Mouse (Mus musculus): Measurements from ENCODE around the gene Osbpl7. TPM values are rescaled to one million over a fixed set of nuclear protein-coding genes. Genes with fewer than 3 reads are reported as not detected.

Osbpl7 gene
- polyA plus RNA-seq, 1 experiment from 2014 or later, result 4.2 TPM

DNA sequence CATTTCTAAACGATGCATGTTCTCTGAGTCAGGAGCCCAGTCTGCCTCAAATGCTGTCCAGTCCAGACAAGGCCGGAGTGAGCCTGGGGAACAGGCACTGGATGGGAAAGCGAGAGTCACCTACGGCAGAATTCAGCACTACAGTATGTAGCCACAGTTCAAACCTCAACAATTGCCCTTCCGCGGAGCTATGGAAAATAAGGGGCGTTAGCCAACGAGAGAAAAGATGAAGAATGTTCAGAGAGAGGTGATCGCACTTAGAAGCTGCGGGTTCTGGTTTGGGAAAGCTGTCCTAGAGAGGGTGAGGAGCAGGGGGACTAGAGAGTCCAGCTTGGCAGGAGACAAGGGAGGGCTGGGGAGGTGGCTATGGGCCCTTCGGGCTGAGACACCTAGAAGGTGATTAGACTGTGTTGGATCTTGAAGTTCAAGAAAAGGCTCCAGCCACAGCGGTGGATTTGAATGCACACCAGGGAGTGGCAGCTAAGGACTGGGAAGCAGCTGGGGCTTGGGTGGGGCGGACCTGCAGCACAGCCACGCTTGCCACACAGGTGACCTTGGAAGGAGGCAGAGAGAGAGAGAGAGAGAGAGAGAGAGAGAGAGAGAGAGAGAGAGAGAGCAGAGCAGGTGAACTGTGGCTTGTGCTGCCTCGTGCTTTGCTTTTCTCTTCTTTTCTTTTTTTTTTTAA lies 34.5 kb downstream of the Osbpl7 start:
- Histone ChIP-seq H3K9me3 (ENCODE audit: control insufficient read depth, low read length) (no peaks in the 10 kb centered on the region; the same call in 1 of the 2 replicates), H3K4me2 (replicated peaks; ENCODE audit: low read depth, low read length) (no peak overlapping the region), H3K27me3 (ENCODE audit: control insufficient read depth, insufficient read depth, low read length) (no peaks in the 10 kb centered on the region), H3K36me3 (ENCODE audit: control insufficient read depth, insufficient read depth, low read length) (no peaks in the 10 kb centered on the region), H3K9ac (ENCODE audit: low read depth, low read length) (no peak overlapping the region), H3K4me3 (ENCODE audit: low read depth, low read length) (no peak overlapping the region), H3K27ac (ENCODE audit: low read depth, low read length) (no peak overlapping the region), H3K4me1 (replicated peaks; ENCODE audit: control insufficient read depth, insufficient read depth, low read length) (0 out of 2 replicates have a peak, but pooled peaks cover 3% of the 10 kb centered on the region)
- ATAC-seq (ENCODE audit: low FRiP score), result no peak
- no peak for DNase-seq (ENCODE audit: low spot score)
- 87% methylated on average over 15 of the region's 15 CpGs for WGBS

DNA sequence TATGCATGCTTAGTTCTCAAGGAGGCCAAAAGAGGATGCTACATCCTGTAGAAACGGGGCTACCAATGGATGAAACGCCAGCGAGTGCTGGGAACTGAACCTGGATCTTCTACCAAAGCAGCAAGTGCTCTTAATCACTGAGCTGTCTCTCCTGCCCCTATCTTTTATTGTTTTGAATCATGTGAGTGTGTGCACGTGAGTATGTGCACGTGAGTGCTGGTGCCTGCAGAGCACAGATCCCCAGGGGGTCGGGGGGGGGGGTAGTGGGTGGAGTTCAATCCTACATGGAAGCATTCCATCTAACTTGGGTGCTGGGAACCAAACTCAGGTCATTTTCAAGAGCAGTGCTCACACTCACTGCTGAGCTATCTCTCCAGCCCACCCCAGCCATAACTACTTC lies 35.9 kb downstream of the Osbpl7 start:
- H3K36me3 ChIP-seq (ENCODE audit: control insufficient read depth, insufficient read depth, low read length), result no peaks in the 10 kb centered on the region
- no peak for ATAC-seq (ENCODE audit: low FRiP score)
- no peaks in the 10 kb centered on the region; the same call in 1 of the 2 replicates for H3K9me3 ChIP-seq (ENCODE audit: control insufficient read depth, low read length)
- 69% methylated on average over 6 of the region's 6 CpGs for WGBS
- H3K4me3 ChIP-seq (ENCODE audit: low read depth, low read length), result no peak overlapping the region
- H3K4me2 ChIP-seq (replicated peaks; ENCODE audit: low read depth, low read length), result no peak overlapping the region
- H3K4me1 ChIP-seq (replicated peaks; ENCODE audit: control insufficient read depth, insufficient read depth, low read length), result 0 out of 2 replicates have a peak, but pooled peaks cover 3% of the 10 kb centered on the region
- H3K27me3 ChIP-seq (ENCODE audit: control insufficient read depth, insufficient read depth, low read length), result no peaks in the 10 kb centered on the region
- DNase-seq (ENCODE audit: low spot score), result no peak
- no peak overlapping the region for H3K9ac ChIP-seq (ENCODE audit: low read depth, low read length)
- H3K27ac ChIP-seq (ENCODE audit: low read depth, low read length), result no peak overlapping the region

GRCm38 (mm10) chr11:97094600-97094999 lies 44.2 kb downstream of the Osbpl7 start:
- H3K4me3 ChIP-seq (ENCODE audit: low read depth, low read length), result no peak overlapping the region
- H3K36me3 ChIP-seq (ENCODE audit: control insufficient read depth, insufficient read depth, low read length), result no peaks in the 10 kb centered on the region
- no peak for ATAC-seq (ENCODE audit: low FRiP score)
- H3K27me3 ChIP-seq (ENCODE audit: control insufficient read depth, insufficient read depth, low read length), result no peaks in the 10 kb centered on the region; the same call in 1 of the 2 replicates
- no peaks in the 10 kb centered on the region for H3K9me3 ChIP-seq (ENCODE audit: control insufficient read depth, low read length)
- no peaks in the 10 kb centered on the region for H3K4me1 ChIP-seq (replicated peaks; ENCODE audit: control insufficient read depth, insufficient read depth, low read length)
- no peak overlapping the region for H3K4me2 ChIP-seq (replicated peaks; ENCODE audit: low read depth, low read length)
- H3K27ac ChIP-seq (ENCODE audit: low read depth, low read length), result no peak overlapping the region
- H3K9ac ChIP-seq (ENCODE audit: low read depth, low read length), result no peak overlapping the region
- DNase-seq (ENCODE audit: low spot score), result no peak
- WGBS, result 71% methylated on average over 2 of the region's 2 CpGs

DNA sequence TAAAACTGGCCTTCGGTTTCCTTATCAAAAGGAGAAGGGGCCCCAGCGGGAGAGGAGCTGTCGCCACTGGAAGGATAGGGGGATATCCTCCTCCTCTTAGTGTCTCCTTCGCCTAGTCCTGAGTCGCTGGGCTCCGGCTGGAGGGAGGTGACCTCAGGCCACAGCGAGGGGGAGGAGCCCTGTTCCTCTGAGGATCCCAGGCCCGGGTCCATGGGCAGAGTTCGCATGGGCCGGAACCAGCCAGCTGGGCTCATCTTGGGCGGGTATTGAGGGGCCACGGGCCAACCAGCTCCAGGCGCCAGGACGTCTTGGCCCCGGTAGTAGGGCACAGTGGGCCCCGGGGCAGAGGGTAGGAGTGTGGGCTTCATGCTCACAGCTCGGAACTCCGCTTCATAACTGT lies 48.4 kb downstream of the Osbpl7 start:
- no peaks in the 10 kb centered on the region for H3K36me3 ChIP-seq (ENCODE audit: control insufficient read depth, insufficient read depth, low read length)
- no peak overlapping the region for H3K27ac ChIP-seq (ENCODE audit: low read depth, low read length)
- H3K4me1 ChIP-seq (replicated peaks; ENCODE audit: control insufficient read depth, insufficient read depth, low read length), result no peaks in the 10 kb centered on the region
- no peak for ATAC-seq (ENCODE audit: low FRiP score)
- 22% methylated on average over 18 of the region's 18 CpGs for WGBS
- no peak overlapping the region for H3K4me2 ChIP-seq (replicated peaks; ENCODE audit: low read depth, low read length)
- H3K27me3 ChIP-seq (ENCODE audit: control insufficient read depth, insufficient read depth, low read length), result peaks cover 2% of the 10 kb centered on the region; the same call in 1 of the 2 replicates
- no peaks in the 10 kb centered on the region for H3K9me3 ChIP-seq (ENCODE audit: control insufficient read depth, low read length)
- DNase-seq (ENCODE audit: low spot score), result no peak
- no peak overlapping the region for H3K9ac ChIP-seq (ENCODE audit: low read depth, low read length)
- H3K4me3 ChIP-seq (ENCODE audit: low read depth, low read length), result no peak overlapping the region

- Histone ChIP-seq H3K9ac (ENCODE audit: low read depth, low read length) (no peak overlapping the region), H3K4me3 (ENCODE audit: low read depth, low read length) (no peak overlapping the region), H3K4me1 (replicated peaks; ENCODE audit: control insufficient read depth, insufficient read depth, low read length) (no peaks in the 10 kb centered on the region), H3K36me3 (ENCODE audit: control insufficient read depth, insufficient read depth, low read length) (no peaks in the 10 kb centered on the region), H3K27me3 (ENCODE audit: control insufficient read depth, insufficient read depth, low read length) (0 out of 2 replicates have a peak, but pooled peaks cover 2% of the 10 kb centered on the region), H3K4me2 (replicated peaks; ENCODE audit: low read depth, low read length) (no peak overlapping the region), H3K9me3 (ENCODE audit: control insufficient read depth, low read length) (no peaks in the 10 kb centered on the region), H3K27ac (ENCODE audit: low read depth, low read length) (no peak overlapping the region)
- peak; percentile 75 for DNase-seq (ENCODE audit: low spot score)
- ATAC-seq (ENCODE audit: low FRiP score), result no peak
- WGBS, result 22% methylated on average over 9 of the region's 9 CpGs
Measured at GRCm38 (mm10) chr11:97101722-97102121, 51.3 kb downstream of the Osbpl7 start.

DNA sequence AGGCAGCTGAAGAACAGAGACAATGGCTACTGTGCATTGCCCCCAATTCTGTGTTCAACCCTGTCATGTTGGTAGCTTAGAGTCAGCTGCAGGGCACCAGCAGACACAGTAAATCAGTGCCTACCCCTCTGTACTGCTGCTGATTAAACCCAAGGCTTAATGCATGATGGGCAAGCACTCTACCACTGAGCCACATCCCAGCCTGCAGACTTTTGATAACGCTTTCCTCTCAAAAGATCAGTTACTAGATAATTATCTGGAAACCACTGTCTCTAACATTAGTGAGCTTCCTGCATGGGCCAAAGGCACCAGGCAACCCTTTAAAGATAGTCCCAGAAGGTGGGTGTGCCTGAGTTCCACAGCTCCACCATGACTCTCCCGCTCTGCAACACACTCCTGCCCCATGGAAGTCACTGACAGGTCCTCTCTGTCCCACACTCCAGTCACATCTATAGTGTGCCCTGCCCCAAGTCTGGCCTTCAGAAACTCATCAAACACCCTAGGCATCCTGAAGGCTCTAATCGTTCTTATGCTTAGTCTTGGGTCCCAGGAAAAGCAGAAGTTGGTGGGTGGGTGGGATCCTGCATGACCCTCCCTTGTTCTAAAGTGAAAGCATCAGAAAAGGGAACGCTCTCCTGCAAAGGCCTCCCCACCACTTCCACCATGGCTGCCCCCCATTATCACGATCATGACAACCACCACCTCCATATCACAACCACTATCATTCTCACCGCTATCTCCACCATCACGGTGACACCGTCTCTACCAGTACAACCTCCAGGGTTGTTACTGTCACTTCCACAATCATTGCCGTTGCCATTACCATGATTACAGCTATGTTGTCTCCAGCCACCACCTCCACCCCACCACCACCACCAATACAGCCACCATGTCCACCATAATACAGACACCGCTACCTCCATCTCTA lies 53.0 kb downstream of the Osbpl7 start:
- no peak for ATAC-seq (ENCODE audit: low FRiP score)
- 0 out of 2 replicates have a peak, but pooled peaks cover 2% of the 10 kb centered on the region for H3K27me3 ChIP-seq (ENCODE audit: control insufficient read depth, insufficient read depth, low read length)
- 98% methylated on average over 10 of the region's 10 CpGs for WGBS

DNA sequence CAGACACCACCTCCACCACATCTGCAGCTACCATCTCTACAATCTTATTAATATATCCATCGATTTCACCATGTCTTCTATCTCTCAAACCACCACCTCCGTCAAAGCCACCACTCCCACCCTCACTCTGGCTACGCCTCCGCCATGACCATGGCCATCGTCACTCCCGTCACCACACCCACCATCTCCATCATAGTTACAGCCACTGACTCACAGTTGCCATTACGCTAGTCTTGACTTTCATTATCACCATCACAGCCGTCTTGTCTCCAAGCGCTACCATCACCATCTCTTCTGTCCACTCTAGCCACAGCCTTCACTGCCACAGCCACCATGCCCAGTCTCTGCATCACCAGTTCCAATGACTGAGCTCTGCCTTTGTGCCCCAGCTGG lies 53.7 kb downstream of the Osbpl7 start:
- no peak overlapping the region for H3K4me2 ChIP-seq (replicated peaks; ENCODE audit: low read depth, low read length)
- H3K27me3 ChIP-seq (ENCODE audit: control insufficient read depth, insufficient read depth, low read length), result 0 out of 2 replicates have a peak, but pooled peaks cover 2% of the 10 kb centered on the region
- ATAC-seq (ENCODE audit: low FRiP score) (no peak), DNase-seq (ENCODE audit: low spot score) (no peak)
- H3K9ac ChIP-seq (ENCODE audit: low read depth, low read length), result no peak overlapping the region
- H3K4me3 ChIP-seq (ENCODE audit: low read depth, low read length), result no peak overlapping the region
- H3K36me3 ChIP-seq (ENCODE audit: control insufficient read depth, insufficient read depth, low read length), result no peaks in the 10 kb centered on the region
- no peaks in the 10 kb centered on the region for H3K9me3 ChIP-seq (ENCODE audit: control insufficient read depth, low read length)
- H3K4me1 ChIP-seq (replicated peaks; ENCODE audit: control insufficient read depth, insufficient read depth, low read length), result no peaks in the 10 kb centered on the region
- WGBS, result 96% methylated on average over 9 of the region's 9 CpGs
- H3K27ac ChIP-seq (ENCODE audit: low read depth, low read length), result no peak overlapping the region

More for the DNA sequence above, 53.0 kb downstream of the Osbpl7 start:
- H3K9ac ChIP-seq (ENCODE audit: low read depth, low read length), result no peak overlapping the region
- no peak for DNase-seq (ENCODE audit: low spot score)
- H3K27ac ChIP-seq (ENCODE audit: low read depth, low read length), result no peak overlapping the region
- no peaks in the 10 kb centered on the region for H3K9me3 ChIP-seq (ENCODE audit: control insufficient read depth, low read length)
- H3K4me3 ChIP-seq (ENCODE audit: low read depth, low read length), result no peak overlapping the region
- no peaks in the 10 kb centered on the region for H3K36me3 ChIP-seq (ENCODE audit: control insufficient read depth, insufficient read depth, low read length)
- H3K4me2 ChIP-seq (replicated peaks; ENCODE audit: low read depth, low read length), result no peak overlapping the region
- no peaks in the 10 kb centered on the region for H3K4me1 ChIP-seq (replicated peaks; ENCODE audit: control insufficient read depth, insufficient read depth, low read length)

DNA sequence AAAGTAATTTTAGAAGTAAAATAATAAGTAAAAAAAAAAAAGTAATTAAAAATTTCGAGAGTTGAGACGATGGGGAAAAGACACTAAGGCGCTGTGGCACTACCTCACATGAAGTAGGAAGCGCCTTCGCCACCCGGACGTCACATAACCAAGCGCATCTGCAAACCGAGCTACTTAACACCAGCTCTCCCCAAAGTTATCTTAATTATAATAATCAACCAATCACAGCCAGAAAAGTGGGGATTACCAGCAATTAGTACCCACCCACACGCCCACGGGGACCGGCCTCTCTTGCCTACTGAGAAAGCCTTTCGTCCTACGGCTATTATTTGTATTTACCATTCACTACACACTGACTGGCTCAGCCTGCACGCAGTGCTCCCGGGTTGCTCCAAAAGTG lies 58.5 kb downstream of the Osbpl7 start:
- H3K4me3 ChIP-seq (ENCODE audit: low read depth, low read length), result no peak overlapping the region
- H3K36me3 ChIP-seq (ENCODE audit: control insufficient read depth, insufficient read depth, low read length), result no peaks in the 10 kb centered on the region
- 83% methylated on average over 16 of the region's 16 CpGs for WGBS
- ATAC-seq (ENCODE audit: low FRiP score), result no peak
- H3K4me1 ChIP-seq (replicated peaks; ENCODE audit: control insufficient read depth, insufficient read depth, low read length), result no peaks in the 10 kb centered on the region
- no peak overlapping the region for H3K27ac ChIP-seq (ENCODE audit: low read depth, low read length)
- no peaks in the 10 kb centered on the region for H3K9me3 ChIP-seq (ENCODE audit: control insufficient read depth, low read length)
- H3K9ac ChIP-seq (ENCODE audit: low read depth, low read length), result no peak overlapping the region
- DNase-seq (ENCODE audit: low spot score), result no peak
- peaks cover 15% of the 10 kb centered on the region for H3K27me3 ChIP-seq (ENCODE audit: control insufficient read depth, insufficient read depth, low read length)
- no peak overlapping the region for H3K4me2 ChIP-seq (replicated peaks; ENCODE audit: low read depth, low read length)
